Mouse (Mus musculus): ENCODE measurements around the gene Iqschfp.

- no peak for TF ChIP-seq POLR2A (IDR thresholded peaks at IDR 0.05; ENCODE audit: extremely low read depth, insufficient read depth, low read length)
- TF ChIP-seq CTCF (IDR thresholded peaks at IDR 0.05; ENCODE audit: low read depth, low read length): no peak
Measured at GRCm38 (mm10) chr3:68055071-68055470, 163.0 kb downstream of the Iqschfp start.
